Comparison of ENCODE assay signal across 8 mouse cellular contexts in the genomic region with DNA sequence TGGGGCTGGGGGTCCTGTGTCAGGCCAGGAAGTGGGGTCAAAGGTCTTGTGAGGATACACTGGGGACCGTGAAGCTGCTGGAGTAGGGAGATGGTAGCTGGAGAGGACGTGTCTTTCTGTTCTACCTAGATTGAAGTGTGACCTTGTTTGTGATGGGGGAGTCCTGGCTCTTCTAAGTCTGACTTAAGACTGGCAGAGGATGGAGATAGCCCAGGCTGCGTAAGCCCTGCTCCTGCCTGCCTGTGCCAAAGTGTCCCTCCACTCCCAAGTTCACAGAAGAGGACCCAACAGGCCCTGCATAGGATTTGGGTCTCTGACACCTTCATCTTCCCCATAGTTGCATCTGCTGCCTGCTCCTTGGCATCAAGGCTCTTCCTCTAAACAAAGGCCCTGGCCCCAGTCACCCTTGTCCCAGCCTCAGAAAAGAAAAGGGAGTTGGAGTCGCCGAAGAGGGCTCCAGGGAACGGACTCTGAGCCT. TPM values are rescaled to one million over a fixed set of nuclear protein-coding genes. Genes with fewer than 3 reads are reported as not detected.
DNase-seq lines count a peak whose midpoint lies in the region; ATAC-seq and TF ChIP-seq lines count a peak whose summit lies in the region.

No protein-coding gene starts in this region.

- H3K4me3 ChIP-seq in embryonic facial prominence, embryonic 14.5 days (ENCODE audit: low read depth, low read length), result peak overlapping the region; percentile 50
- H3K4me3 ChIP-seq in hindbrain, postnatal 0 days (ENCODE audit: low read length), result peak overlapping the region; percentile 48
- H3K4me3 ChIP-seq in neural tube, embryonic 15.5 days (replicated peaks), result peak overlapping the region; percentile 61
- H3K4me3 ChIP-seq in kidney, adult 2 months (ENCODE audit: insufficient read depth, low read depth, low read length), result no peak overlapping the region

- TF ChIP-seq POLR2A in kidney, adult 2 months (IDR thresholded peaks at IDR 0.05; ENCODE audit: low read depth, low read length), result no peak

- TF ChIP-seq CTCF in hindbrain, postnatal 0 days (IDR thresholded peaks at IDR 0.05; ENCODE audit: low read depth), result no peak
- TF ChIP-seq CTCF in kidney, adult 2 months (conservative IDR thresholded peaks at IDR 0.05; ENCODE audit: insufficient read depth, insufficient read length, low read depth, low read length), result no peak

- peak; percentile 10 to 18 for DNase-seq in layer of hippocampus, postnatal 25 days (ENCODE audit: extremely low spot score in 1 of 2, low spot score in 1 of 2)
- DNase-seq in layer of hippocampus, adult 9-10 months (ENCODE audit: low spot score), result no peak
- DNase-seq in embryonic facial prominence, embryonic 14.5 days (ENCODE audit: low spot score), result no peak
- no peak for DNase-seq in hindbrain, postnatal 0 days (ENCODE audit: low spot score)
- DNase-seq in ovary, postnatal 14 days (ENCODE audit: low spot score), result no peak
- DNase-seq in kidney, adult 2 months, result no peak
- DNase-seq in frontal cortex, postnatal 14 days (ENCODE audit: low spot score in 2 of 2), result no peak

- no peak overlapping the region for H3K27ac ChIP-seq in embryonic facial prominence, embryonic 14.5 days (replicated peaks; ENCODE audit: low read depth, low read length)
- H3K27ac ChIP-seq in hindbrain, postnatal 0 days, result peak overlapping the region; percentile 81
- H3K27ac ChIP-seq in neural tube, embryonic 15.5 days (replicated peaks), result peak overlapping the region; percentile 87
- H3K27ac ChIP-seq in kidney, adult 2 months (ENCODE audit: insufficient read depth, low read depth, low read length), result no peak overlapping the region

- WGBS in embryonic facial prominence, embryonic 14.5 days, result 14% methylated on average over 6 of the region's 6 CpGs
- WGBS in hindbrain, postnatal 0 days, result 5% methylated on average over 6 of the region's 6 CpGs
- WGBS in neural tube, embryonic 15.5 days, result 9% methylated on average over 6 of the region's 6 CpGs
- 28% methylated on average over 6 of the region's 6 CpGs for WGBS in kidney, adult 2 months

- no peaks in the 10 kb centered on the region for H3K9me3 ChIP-seq in embryonic facial prominence, embryonic 14.5 days (ENCODE audit: control insufficient read depth, low read length)
- no peaks in the 10 kb centered on the region for H3K9me3 ChIP-seq in hindbrain, postnatal 0 days (ENCODE audit: low read length)
- no peaks in the 10 kb centered on the region for H3K9me3 ChIP-seq in neural tube, embryonic 15.5 days (replicated peaks)

- peaks cover 19% of the 10 kb centered on the region for H3K4me1 ChIP-seq in embryonic facial prominence, embryonic 14.5 days (ENCODE audit: control insufficient read depth, insufficient read depth, low read length)
- peaks cover 17% of the 10 kb centered on the region; the same call in 1 of the 2 replicates for H3K4me1 ChIP-seq in hindbrain, postnatal 0 days (ENCODE audit: insufficient read depth, low read length)
- peaks cover 56% of the 10 kb centered on the region for H3K4me1 ChIP-seq in neural tube, embryonic 15.5 days
- H3K4me1 ChIP-seq in kidney, adult 2 months (ENCODE audit: control insufficient read depth, insufficient read depth, low read length), result peaks cover 2% of the 10 kb centered on the region; the same call in 1 of the 2 replicates

- peaks cover 16% of the 10 kb centered on the region for H3K27me3 ChIP-seq in embryonic facial prominence, embryonic 14.5 days (replicated peaks; ENCODE audit: control insufficient read depth, insufficient read depth, low read length)
- H3K27me3 ChIP-seq in hindbrain, postnatal 0 days (ENCODE audit: insufficient read depth, low read length), result no peaks in the 10 kb centered on the region
- H3K27me3 ChIP-seq in neural tube, embryonic 15.5 days (replicated peaks), result no peaks in the 10 kb centered on the region
- H3K27me3 ChIP-seq in kidney, adult 2 months (replicated peaks; ENCODE audit: control insufficient read depth, insufficient read depth, low read length), result no peaks in the 10 kb centered on the region

- H3K9ac ChIP-seq in embryonic facial prominence, embryonic 14.5 days (ENCODE audit: low read depth, low read length), result no peak overlapping the region
- peak overlapping the region; percentile 69 for H3K9ac ChIP-seq in hindbrain, postnatal 0 days (replicated peaks; ENCODE audit: low read length)
- H3K9ac ChIP-seq in neural tube, embryonic 15.5 days (replicated peaks), result peak overlapping the region; percentile 75

- ATAC-seq in embryonic facial prominence, embryonic 14.5 days (ENCODE audit: low read depth), result no peak
- ATAC-seq in hindbrain, postnatal 0 days, result no peak
- no peak for ATAC-seq in neural tube, embryonic 15.5 days (ENCODE audit: low FRiP score)

- peaks cover 27% of the 10 kb centered on the region for H3K36me3 ChIP-seq in embryonic facial prominence, embryonic 14.5 days (ENCODE audit: control insufficient read depth, insufficient read depth, low read length)
- H3K36me3 ChIP-seq in hindbrain, postnatal 0 days (ENCODE audit: insufficient read depth, low read length), result peaks cover 31% of the 10 kb centered on the region
- H3K36me3 ChIP-seq in neural tube, embryonic 15.5 days, result peaks cover 33% of the 10 kb centered on the region
- no peaks in the 10 kb centered on the region for H3K36me3 ChIP-seq in kidney, adult 2 months (ENCODE audit: control insufficient read depth, insufficient read depth, low read length)

- H3K4me2 ChIP-seq in embryonic facial prominence, embryonic 14.5 days (ENCODE audit: low read depth, low read length), result peak overlapping the region; percentile 79
- peak overlapping the region; percentile 89 for H3K4me2 ChIP-seq in hindbrain, postnatal 0 days (ENCODE audit: low read depth, low read length)
- H3K4me2 ChIP-seq in neural tube, embryonic 15.5 days, result peak overlapping the region; percentile 89

RNA-seq across cellular contexts. Expression of a gene that starts 7.4 kb away (rescaled TPM):
- total RNA-seq in layer of hippocampus, postnatal 25 days (2021), result 100 to 1,000 TPM; 513 to 580 TPM
- polyA plus RNA-seq in embryonic facial prominence, embryonic 14.5 days (2014; fragmentation: Nextera tagmentation; extraction: Ambion mirVana), result 10.9 and 15.8 TPM in 2 replicates
- total RNA-seq in hindbrain, postnatal 0 days (2014; rRNA removed), result 160 and 173 TPM in 2 replicates
- polyA plus RNA-seq in hindbrain, postnatal 0 days (2015; fragmentation: Nextera tagmentation; extraction: Ambion mirVana), result 70.6 and 72.5 TPM in 2 replicates
- 32.5 and 38.6 TPM in 2 replicates for polyA plus RNA-seq in neural tube, embryonic 15.5 days (2015; fragmentation: Nextera tagmentation; extraction: Ambion mirVana)
- 1.1 and 1.3 TPM in 2 replicates for polyA plus RNA-seq in kidney, adult 2 months (2012; rRNA removed)

RNA-seq across cellular contexts. Expression of a gene that starts 25.6 kb away (rescaled TPM):
- 100 to 1,000 TPM; 130 to 154 TPM for total RNA-seq in layer of hippocampus, postnatal 25 days (2021)
- 50.3 and 60.5 TPM in 2 replicates for polyA plus RNA-seq in embryonic facial prominence, embryonic 14.5 days (2014; fragmentation: Nextera tagmentation; extraction: Ambion mirVana)
- 194 and 277 TPM in 2 replicates for total RNA-seq in hindbrain, postnatal 0 days (2014; rRNA removed)
- polyA plus RNA-seq in hindbrain, postnatal 0 days (2015; fragmentation: Nextera tagmentation; extraction: Ambion mirVana), result 76.4 and 80.9 TPM in 2 replicates
- polyA plus RNA-seq in neural tube, embryonic 15.5 days (2015; fragmentation: Nextera tagmentation; extraction: Ambion mirVana), result 131 and 146 TPM in 2 replicates
- 16.3 and 18.5 TPM in 2 replicates for polyA plus RNA-seq in kidney, adult 2 months (2012; rRNA removed)

RNA-seq across cellular contexts. Expression of a gene that starts 58.4 kb away (rescaled TPM):
- total RNA-seq in layer of hippocampus, postnatal 25 days (2021), result 100 to 1,000 TPM in 1 of 2 experiments, 10 to 100 TPM in 1; 85.1 to 111 TPM
- 7.6 and 9.8 TPM in 2 replicates for polyA plus RNA-seq in embryonic facial prominence, embryonic 14.5 days (2014; fragmentation: Nextera tagmentation; extraction: Ambion mirVana)
- 12.8 and 13.5 TPM in 2 replicates for total RNA-seq in hindbrain, postnatal 0 days (2014; rRNA removed)
- 16.6 and 17.8 TPM in 2 replicates for polyA plus RNA-seq in hindbrain, postnatal 0 days (2015; fragmentation: Nextera tagmentation; extraction: Ambion mirVana)
- 20.5 and 22.0 TPM in 2 replicates for polyA plus RNA-seq in neural tube, embryonic 15.5 days (2015; fragmentation: Nextera tagmentation; extraction: Ambion mirVana)
- polyA plus RNA-seq in kidney, adult 2 months (2012; rRNA removed), result 41.5 and 56.7 TPM in 2 replicates

Comparison
In these comparisons a context has a peak if more than half of its experiments do, and no peak if none do; other contexts are left out.
1. DNase-seq: peak in layer of hippocampus, postnatal 25 days (2 of 2); none in layer of hippocampus, adult 9-10 months (single experiment), embryonic facial prominence, embryonic 14.5 days (single experiment), hindbrain, postnatal 0 days (single experiment), ovary, postnatal 14 days (single experiment), kidney, adult 2 months (single experiment) and frontal cortex, postnatal 14 days (0 of 2).
2. H3K27ac ChIP-seq: peak in hindbrain, postnatal 0 days (single experiment) and neural tube, embryonic 15.5 days (single experiment); none in embryonic facial prominence, embryonic 14.5 days (single experiment) and kidney, adult 2 months (single experiment).
3. Peak in every context shown above with its lines, with median percentiles within 50 percentile points of each other: H3K4me2 ChIP-seq.